24 mouse cellular contexts compared by ENCODE assay signal in the genomic region with DNA sequence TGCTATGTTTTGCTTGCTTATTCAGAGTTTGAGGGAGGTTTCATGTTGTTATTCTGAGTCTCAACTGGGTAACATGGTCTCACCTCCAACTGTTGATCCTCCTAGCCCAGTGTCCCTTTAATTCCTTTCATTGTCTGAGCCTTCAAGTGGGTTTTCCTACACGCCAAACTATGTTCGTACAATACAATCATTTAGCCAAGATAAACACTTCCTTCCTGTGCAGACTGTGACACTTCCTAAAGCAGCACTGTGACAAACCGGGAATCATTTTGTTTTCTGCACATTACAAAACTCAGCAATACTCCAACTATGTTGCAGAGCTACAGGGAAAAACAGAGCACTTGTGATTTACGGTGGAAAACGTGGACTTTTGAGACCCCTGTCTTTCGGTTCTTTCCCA. TPM values are rescaled to one million over a fixed set of nuclear protein-coding genes. Genes with fewer than 3 reads are reported as not detected.
DNase-seq lines count a peak whose midpoint lies in the region; ATAC-seq and TF ChIP-seq lines count a peak whose summit lies in the region.
"Had no signal": no experiment of that assay in that cellular context is flagged by ENCODE, and none has a peak within 500 bp of the region (broad histone marks: within the 10 kb centered on the region; RNA-seq: fewer than 3 reads in every experiment).

No protein-coding gene starts in this region.

- H3K4me1 ChIP-seq in forebrain, postnatal 0 days (ENCODE audit: insufficient read depth), result no peaks in the 10 kb centered on the region
- peaks cover 16% of the 10 kb centered on the region for H3K4me1 ChIP-seq in forebrain, embryonic 13.5 days
- H3K4me1 ChIP-seq in heart, embryonic 14.5 days (ENCODE audit: control insufficient read depth in 2 of 2, insufficient read depth in 2 of 2, low read length in 2 of 2), result peaks cover 2 to 7% of the 10 kb centered on the region in 2 experiments; a peak in 2 of 4 replicates
- no peaks in the 10 kb centered on the region for H3K4me1 ChIP-seq in kidney, postnatal 0 days (replicated peaks; ENCODE audit: insufficient read depth, low read length)
- 0 out of 2 replicates have a peak, but pooled peaks cover 3% of the 10 kb centered on the region for H3K4me1 ChIP-seq in lung, postnatal 0 days (ENCODE audit: insufficient read depth, low read depth, low read length)
- H3K4me1 ChIP-seq: liver, embryonic 12.5 days had no signal

- intact Hi-C loops in heart, postnatal 25 days (cut with DNase I), result no loop called here

- no peak for TF ChIP-seq CTCF in forebrain, postnatal 0 days (IDR thresholded peaks at IDR 0.05; ENCODE audit: low read depth)
- no peak for TF ChIP-seq CTCF in kidney, postnatal 0 days (IDR thresholded peaks at IDR 0.05; ENCODE audit: low read depth)
- TF ChIP-seq CTCF in lung, postnatal 0 days (IDR thresholded peaks at IDR 0.05), result no peak

- 0 out of 2 replicates have a peak overlapping the region, but pooled peaks have one; percentile 4 for H3K27ac ChIP-seq in forebrain, postnatal 0 days (ENCODE audit: low read depth, low read length)
- H3K27ac ChIP-seq in forebrain, embryonic 13.5 days, result no peak overlapping the region
- H3K27ac ChIP-seq in heart, embryonic 14.5 days (replicated peaks in 1 of 2; ENCODE audit: control insufficient read depth in 1 of 2, insufficient read depth in 1 of 2, low read depth in 2 of 2, low read length in 2 of 2), result peak overlapping the region; percentile 31 to 43; a peak in 2 of 4 replicates
- H3K27ac ChIP-seq in kidney, postnatal 0 days, result no peak overlapping the region
- H3K27ac ChIP-seq in lung, postnatal 0 days (ENCODE audit: low read length), result no peak overlapping the region
- H3K27ac ChIP-seq: embryonic facial prominence, embryonic 10.5 days; hindbrain, embryonic 14.5 days; liver, embryonic 12.5 days; macrophage; midbrain, embryonic 15.5 days; neural tube, embryonic 13.5 days had no signal

- no peaks in the 10 kb centered on the region for H3K9me3 ChIP-seq in forebrain, postnatal 0 days (ENCODE audit: low read length)
- H3K9me3 ChIP-seq in forebrain, embryonic 13.5 days (replicated peaks), result no peaks in the 10 kb centered on the region
- no peaks in the 10 kb centered on the region for H3K9me3 ChIP-seq in heart, embryonic 14.5 days (ENCODE audit: control insufficient read depth, low read length)
- H3K9me3 ChIP-seq in kidney, postnatal 0 days (replicated peaks; ENCODE audit: low read length), result no peaks in the 10 kb centered on the region
- no peaks in the 10 kb centered on the region for H3K9me3 ChIP-seq in lung, postnatal 0 days (ENCODE audit: low read length)
- H3K9me3 ChIP-seq: embryonic facial prominence, embryonic 10.5 days; liver, embryonic 12.5 days; midbrain, embryonic 15.5 days; neural tube, embryonic 13.5 days had no signal

- no peak for DNase-seq in forebrain, postnatal 0 days
- DNase-seq in heart, postnatal 25 days (ENCODE audit: low spot score), result no peak
- peak; percentile 78 for DNase-seq in kidney, postnatal 0 days (ENCODE audit: low spot score)
- no peak for DNase-seq in kidney, postnatal 10 days
- DNase-seq in lung, postnatal 0 days (ENCODE audit: low spot score), result peak; percentile 69
- no peak for DNase-seq in lung, adult 18-20 months
- DNase-seq: adrenal gland, adult 8-10 months; cerebellum, adult 11-12 months; cerebellum, postnatal 10 days; gastrocnemius, postnatal 14 days; layer of hippocampus, postnatal 36 days; thymus, postnatal 14 days had no signal

- H3K4me2 ChIP-seq in forebrain, postnatal 0 days (ENCODE audit: low read depth), result no peak overlapping the region
- no peak overlapping the region for H3K4me2 ChIP-seq in forebrain, embryonic 13.5 days
- H3K4me2 ChIP-seq in heart, embryonic 14.5 days (ENCODE audit: low read length), result no peak overlapping the region
- H3K4me2 ChIP-seq in kidney, postnatal 0 days (ENCODE audit: low read length), result no peak overlapping the region
- H3K4me2 ChIP-seq in lung, postnatal 0 days (replicated peaks; ENCODE audit: low read depth, low read length), result no peak overlapping the region
- H3K4me2 ChIP-seq: hindbrain, embryonic 14.5 days; liver, embryonic 12.5 days; midbrain, embryonic 15.5 days; neural tube, embryonic 13.5 days had no signal

- peak; percentile 80 for TF ChIP-seq EP300 in lung, postnatal 0 days (IDR thresholded peaks at IDR 0.05)

- no peaks in the 10 kb centered on the region for H3K36me3 ChIP-seq in forebrain, postnatal 0 days (ENCODE audit: insufficient read depth)
- no peaks in the 10 kb centered on the region for H3K36me3 ChIP-seq in forebrain, embryonic 13.5 days (ENCODE audit: poor library complexity, severe bottlenecking)
- peaks cover 6% of the 10 kb centered on the region; the same call in 1 of the 2 replicates for H3K36me3 ChIP-seq in heart, embryonic 14.5 days (ENCODE audit: control insufficient read depth, insufficient read depth, low read length)
- no peaks in the 10 kb centered on the region for H3K36me3 ChIP-seq in kidney, postnatal 0 days (ENCODE audit: insufficient read depth, low read length)
- H3K36me3 ChIP-seq in lung, postnatal 0 days (ENCODE audit: insufficient read depth, low read length), result no peaks in the 10 kb centered on the region
- H3K36me3 ChIP-seq: embryonic facial prominence, embryonic 10.5 days; liver, embryonic 12.5 days; midbrain, embryonic 15.5 days; neural tube, embryonic 13.5 days had no signal

- WGBS in forebrain, postnatal 0 days, result 66% methylated on average over 6 of the region's 6 CpGs
- WGBS in forebrain, embryonic 13.5 days, result 73% methylated on average over 6 of the region's 6 CpGs
- WGBS in heart, embryonic 14.5 days, result 48% methylated on average over 6 of the region's 6 CpGs
- WGBS in kidney, postnatal 0 days, result 40% methylated on average over 6 of the region's 6 CpGs
- WGBS in lung, postnatal 0 days, result 20% methylated on average over 6 of the region's 6 CpGs

- no peak overlapping the region for H3K9ac ChIP-seq in forebrain, postnatal 0 days
- H3K9ac ChIP-seq in forebrain, embryonic 13.5 days, result no peak overlapping the region
- no peak overlapping the region for H3K9ac ChIP-seq in heart, embryonic 14.5 days (ENCODE audit: low read length)
- no peak overlapping the region for H3K9ac ChIP-seq in kidney, postnatal 0 days (ENCODE audit: low read depth, low read length)
- no peak overlapping the region for H3K9ac ChIP-seq in lung, postnatal 0 days (replicated peaks; ENCODE audit: low read depth)
- H3K9ac ChIP-seq: hindbrain, embryonic 14.5 days; liver, embryonic 12.5 days; midbrain, embryonic 15.5 days; neural tube, embryonic 13.5 days had no signal

- no peak overlapping the region for H3K4me3 ChIP-seq in forebrain, postnatal 0 days (ENCODE audit: low read depth, low read length)
- H3K4me3 ChIP-seq in forebrain, embryonic 13.5 days, result no peak overlapping the region
- H3K4me3 ChIP-seq in heart, embryonic 14.5 days (ENCODE audit: control insufficient read depth in 1 of 2, insufficient read depth in 1 of 2, low read depth in 1 of 2, low read length in 2 of 2), result no peak overlapping the region
- no peak overlapping the region for H3K4me3 ChIP-seq in kidney, postnatal 0 days (replicated peaks; ENCODE audit: low read depth, low read length)
- H3K4me3 ChIP-seq in lung, postnatal 0 days (ENCODE audit: low read depth, low read length), result no peak overlapping the region
- H3K4me3 ChIP-seq: embryonic facial prominence, embryonic 10.5 days; liver, embryonic 12.5 days; midbrain, embryonic 15.5 days; myocyte; neural tube, embryonic 13.5 days had no signal

- no peak for ATAC-seq in forebrain, postnatal 0 days
- no peak for ATAC-seq in forebrain, embryonic 13.5 days
- ATAC-seq in heart, embryonic 14.5 days (ENCODE audit: insufficient number of reproducible peaks, insufficient read depth, low FRiP score, low read depth), result 0 out of 2 replicates have a peak, but pooled peaks have one; percentile 43
- ATAC-seq in kidney, postnatal 0 days (replicated peaks; ENCODE audit: low FRiP score, low read depth), result no peak
- ATAC-seq in lung, postnatal 0 days, result peak; percentile 75
- ATAC-seq: activated CD4-positive, CD25-positive, alpha-beta regulatory T cell, adult 4 months; forebrain, embryonic 16.5 days; inflammation-experienced regulatory T-cells, adult 6 months; liver, embryonic 12.5 days; midbrain, embryonic 15.5 days had no signal

- no peaks in the 10 kb centered on the region; the same call in 1 of the 2 replicates for H3K27me3 ChIP-seq in forebrain, postnatal 0 days (ENCODE audit: insufficient read depth, low read length)
- H3K27me3 ChIP-seq in forebrain, embryonic 13.5 days, result peaks cover 2% of the 10 kb centered on the region
- H3K27me3 ChIP-seq in heart, embryonic 14.5 days (ENCODE audit: control insufficient read depth, insufficient read depth, low read length), result no peaks in the 10 kb centered on the region
- no peaks in the 10 kb centered on the region for H3K27me3 ChIP-seq in kidney, postnatal 0 days (ENCODE audit: insufficient read depth, low read length)
- H3K27me3 ChIP-seq in lung, postnatal 0 days (replicated peaks; ENCODE audit: insufficient read depth, low read length), result no peaks in the 10 kb centered on the region
- H3K27me3 ChIP-seq: midbrain, embryonic 15.5 days had no signal

RNA-seq across cellular contexts. Expression of a gene that starts 7.2 kb away (rescaled TPM):
- total RNA-seq in forebrain, postnatal 0 days (2014; rRNA removed), result 34.7 and 36.0 TPM in 2 replicates
- 5.6 and 7.5 TPM in 2 replicates for polyA plus RNA-seq in forebrain, postnatal 0 days (2015; fragmentation: Nextera tagmentation; extraction: Ambion mirVana)
- 5.0 and 6.2 TPM in 2 replicates for polyA plus RNA-seq in forebrain, embryonic 13.5 days (2015; fragmentation: Nextera tagmentation; extraction: Ambion mirVana)
- 2.1 and 2.4 TPM in 2 replicates for polyA plus RNA-seq in heart, embryonic 14.5 days (2014; fragmentation: Nextera tagmentation; extraction: Ambion mirVana)
- total RNA-seq in heart, postnatal 25 days (2021), result 1 to 10 TPM; 2.0 to 3.0 TPM
- 0.52 and 0.53 TPM in 2 replicates for polyA plus RNA-seq in kidney, postnatal 0 days (2015; fragmentation: Nextera tagmentation; extraction: Ambion mirVana)
- polyA plus RNA-seq in lung, postnatal 0 days (2015; fragmentation: Nextera tagmentation; extraction: Ambion mirVana), result 4.2 and 4.4 TPM in 2 replicates
- polyA plus RNA-seq: myocyte had no signal

RNA-seq across cellular contexts. Expression of a gene that starts 21.0 kb away (rescaled TPM):
- 44.7 and 67.8 TPM in 2 replicates for total RNA-seq in forebrain, postnatal 0 days (2014; rRNA removed)
- 31.4 and 40.4 TPM in 2 replicates for polyA plus RNA-seq in forebrain, postnatal 0 days (2015; fragmentation: Nextera tagmentation; extraction: Ambion mirVana)
- 25.0 and 30.5 TPM in 2 replicates for polyA plus RNA-seq in forebrain, embryonic 13.5 days (2015; fragmentation: Nextera tagmentation; extraction: Ambion mirVana)
- 39.0 and 40.8 TPM in 2 replicates for polyA plus RNA-seq in heart, embryonic 14.5 days (2014; fragmentation: Nextera tagmentation; extraction: Ambion mirVana)
- total RNA-seq in heart, postnatal 25 days (2021), result 10 to 100 TPM; 67.8 to 72.4 TPM
- polyA plus RNA-seq in kidney, postnatal 0 days (2015; fragmentation: Nextera tagmentation; extraction: Ambion mirVana), result 62.3 and 63.2 TPM in 2 replicates
- polyA plus RNA-seq in lung, postnatal 0 days (2015; fragmentation: Nextera tagmentation; extraction: Ambion mirVana), result 40.8 and 41.4 TPM in 2 replicates

Comparison
In these comparisons a context has a peak if more than half of its experiments do, and no peak if none do; other contexts are left out.
1. DNase-seq: peak in kidney, postnatal 0 days (single experiment) and lung, postnatal 0 days (single experiment); none in forebrain, postnatal 0 days (single experiment), heart, postnatal 25 days (single experiment), kidney, postnatal 10 days (single experiment) and lung, adult 18-20 months (0 of 2).
2. H3K27ac ChIP-seq: peak in forebrain, postnatal 0 days (single experiment) and heart, embryonic 14.5 days (2 of 2); none in forebrain, embryonic 13.5 days (single experiment), kidney, postnatal 0 days (single experiment) and lung, postnatal 0 days (single experiment).
3. ATAC-seq: peak in heart, embryonic 14.5 days (single experiment) and lung, postnatal 0 days (single experiment); none in forebrain, postnatal 0 days (single experiment), forebrain, embryonic 13.5 days (single experiment) and kidney, postnatal 0 days (single experiment).